9 mouse cellular contexts compared by ENCODE assay signal in the genomic region with DNA sequence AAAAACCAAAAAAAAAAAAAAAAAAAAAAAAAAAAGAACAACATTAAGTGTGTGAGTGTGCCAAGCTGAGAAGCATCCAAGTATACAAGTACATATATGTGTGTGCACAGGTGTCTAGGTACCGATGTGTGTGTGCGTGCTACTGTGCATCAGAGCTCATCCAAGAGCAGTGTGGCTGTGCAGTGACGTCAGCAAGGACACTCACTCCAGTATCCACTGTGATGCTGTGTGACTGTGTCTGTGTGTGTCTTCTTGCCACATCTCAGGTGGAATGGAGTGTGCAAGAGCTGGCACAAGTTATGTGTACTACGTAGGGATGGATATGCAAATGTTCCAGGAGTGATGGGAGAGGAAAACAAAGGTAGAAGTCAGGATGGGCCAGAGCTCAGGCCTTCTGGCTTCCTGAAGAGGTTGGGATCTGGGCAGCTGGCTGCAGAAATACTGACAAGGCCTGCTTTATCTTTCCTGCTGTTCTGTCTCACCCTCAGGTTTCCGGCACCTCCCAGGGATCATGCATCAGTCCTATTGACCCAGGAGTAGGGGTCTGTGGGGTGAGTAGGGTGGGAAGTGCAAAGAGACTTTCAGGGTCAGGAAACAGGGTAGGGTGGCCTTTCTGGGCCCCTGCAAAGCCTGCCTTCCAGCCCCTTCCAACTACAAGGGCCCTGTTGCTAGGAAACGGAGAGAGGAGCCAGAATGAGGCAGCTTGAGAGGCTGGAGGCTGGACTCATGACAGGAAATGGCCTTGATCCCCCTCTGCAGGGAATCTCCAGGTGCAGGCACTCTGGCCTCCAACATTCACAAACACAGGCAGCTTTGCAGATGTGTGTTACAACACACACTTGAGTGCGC. TPM values are rescaled to one million over a fixed set of nuclear protein-coding genes. Genes with fewer than 3 reads are reported as not detected.
DNase-seq lines count a peak whose midpoint lies in the region; ATAC-seq and TF ChIP-seq lines count a peak whose summit lies in the region.
"Had no signal": no experiment of that assay in that cellular context is flagged by ENCODE, and none has a peak within 500 bp of the region (broad histone marks: within the 10 kb centered on the region; RNA-seq: fewer than 3 reads in every experiment).

No protein-coding gene starts in this region.

- 56% methylated on average over 7 of the region's 7 CpGs for WGBS in kidney, postnatal 0 days
- 71% methylated on average over 7 of the region's 7 CpGs for WGBS in bone marrow, adult 2 months
- 55% methylated on average over 7 of the region's 7 CpGs for whole genome bisulfite sequencing in forebrain, embryonic 13.5 days
- 56% methylated on average over 7 of the region's 7 CpGs for WGBS in limb, embryonic 15.5 days
- 55% methylated on average over 7 of the region's 7 CpGs for WGBS in stomach, embryonic 16.5 days

- H3K4me1 ChIP-seq in kidney, postnatal 0 days (replicated peaks; ENCODE audit: insufficient read depth, low read length): no peaks in the 10 kb centered on the region
- H3K4me1 ChIP-seq in bone marrow, adult 2 months (ENCODE audit: control insufficient read depth, insufficient read depth, low read length): peaks cover 4% of the 10 kb centered on the region; the same call in 1 of the 2 replicates
- H3K4me1 ChIP-seq in forebrain, embryonic 13.5 days: peaks cover 8% of the 10 kb centered on the region
- H3K4me1 ChIP-seq in limb, embryonic 15.5 days: peaks cover 5% of the 10 kb centered on the region
- H3K4me1 ChIP-seq in stomach, embryonic 16.5 days (ENCODE audit: control insufficient read depth, insufficient read depth, low read length): 0 out of 2 replicates have a peak, but pooled peaks cover 2% of the 10 kb centered on the region

- DNase-seq in kidney, postnatal 0 days (ENCODE audit: low spot score): no peak
- DNase-seq in kidney, postnatal 25 days: no peak
- no peak for DNase-seq in B cell, adult 2 months
- DNase-seq in lung, postnatal 36 days: no peak

- no peak for TF ChIP-seq CTCF in kidney, postnatal 0 days (IDR thresholded peaks at IDR 0.05; ENCODE audit: low read depth)
- TF ChIP-seq CTCF in bone marrow, adult 2 months (IDR thresholded peaks at IDR 0.05; ENCODE audit: control insufficient read depth, insufficient read depth, low read length): no peak

- H3K9me3 ChIP-seq in kidney, postnatal 0 days (replicated peaks; ENCODE audit: low read length): no peaks in the 10 kb centered on the region
- no peaks in the 10 kb centered on the region for H3K9me3 ChIP-seq in forebrain, embryonic 13.5 days (replicated peaks)
- no peaks in the 10 kb centered on the region for H3K9me3 ChIP-seq in limb, embryonic 15.5 days
- no peaks in the 10 kb centered on the region for H3K9me3 ChIP-seq in stomach, embryonic 16.5 days (replicated peaks; ENCODE audit: control insufficient read depth, low read length)
- H3K9me3 ChIP-seq: liver, embryonic 15.5 days had no signal

- TF ChIP-seq POLR2A in bone marrow, adult 2 months (IDR thresholded peaks at IDR 0.05; ENCODE audit: borderline replicate concordance, control insufficient read depth, low read depth, low read length): no peak

- no peak overlapping the region for H3K4me3 ChIP-seq in kidney, postnatal 0 days (replicated peaks; ENCODE audit: low read depth, low read length)
- H3K4me3 ChIP-seq in bone marrow, adult 2 months (replicated peaks; ENCODE audit: control insufficient read depth, low read depth, low read length): peak overlapping the region; percentile 31
- no peak overlapping the region for H3K4me3 ChIP-seq in forebrain, embryonic 13.5 days
- no peak overlapping the region for H3K4me3 ChIP-seq in limb, embryonic 15.5 days
- H3K4me3 ChIP-seq in stomach, embryonic 16.5 days (replicated peaks; ENCODE audit: low read length): no peak overlapping the region
- H3K4me3 ChIP-seq: liver, embryonic 15.5 days had no signal

- H3K27ac ChIP-seq in kidney, postnatal 0 days: peak overlapping the region; percentile 60; the same call in 1 of the 2 replicates
- H3K27ac ChIP-seq in bone marrow, adult 2 months (ENCODE audit: control insufficient read depth, insufficient read depth, low read depth, low read length, poor library complexity): peak overlapping the region; percentile 16
- peak overlapping the region; percentile 68 for H3K27ac ChIP-seq in forebrain, embryonic 13.5 days
- H3K27ac ChIP-seq in limb, embryonic 15.5 days: peak overlapping the region; percentile 28
- H3K27ac ChIP-seq in stomach, embryonic 16.5 days (ENCODE audit: low read length): peak overlapping the region; percentile 12; the same call in 1 of the 2 replicates
- H3K27ac ChIP-seq: liver, embryonic 15.5 days had no signal

- ATAC-seq in kidney, postnatal 0 days (replicated peaks; ENCODE audit: low FRiP score, low read depth): no peak
- no peak for ATAC-seq in forebrain, embryonic 13.5 days
- no peak for ATAC-seq in limb, embryonic 15.5 days (ENCODE audit: insufficient number of reproducible peaks, low FRiP score, low TSS enrichment, low read depth)
- ATAC-seq in stomach, embryonic 16.5 days (ENCODE audit: insufficient read depth, low FRiP score): peak; percentile 32; the same call in 1 of the 2 replicates

- no peak overlapping the region for H3K4me2 ChIP-seq in kidney, postnatal 0 days (ENCODE audit: low read length)
- no peak overlapping the region for H3K4me2 ChIP-seq in forebrain, embryonic 13.5 days
- no peak overlapping the region for H3K4me2 ChIP-seq in limb, embryonic 15.5 days
- no peak overlapping the region for H3K4me2 ChIP-seq in stomach, embryonic 16.5 days (ENCODE audit: low read depth, low read length)
- H3K4me2 ChIP-seq: liver, embryonic 15.5 days had no signal

- H3K27me3 ChIP-seq in kidney, postnatal 0 days (ENCODE audit: insufficient read depth, low read length): no peaks in the 10 kb centered on the region
- no peaks in the 10 kb centered on the region for H3K27me3 ChIP-seq in forebrain, embryonic 13.5 days
- no peaks in the 10 kb centered on the region for H3K27me3 ChIP-seq in limb, embryonic 15.5 days
- no peaks in the 10 kb centered on the region for H3K27me3 ChIP-seq in stomach, embryonic 16.5 days (ENCODE audit: control insufficient read depth, insufficient read depth, low read length)

- no peak overlapping the region for H3K9ac ChIP-seq in kidney, postnatal 0 days (ENCODE audit: low read depth, low read length)
- peak overlapping the region; percentile 46 for H3K9ac ChIP-seq in forebrain, embryonic 13.5 days
- H3K9ac ChIP-seq in limb, embryonic 15.5 days: no peak overlapping the region
- H3K9ac ChIP-seq in stomach, embryonic 16.5 days (ENCODE audit: low read length): no peak overlapping the region
- H3K9ac ChIP-seq: liver, embryonic 15.5 days had no signal

- no peaks in the 10 kb centered on the region for H3K36me3 ChIP-seq in kidney, postnatal 0 days (ENCODE audit: insufficient read depth, low read length)
- H3K36me3 ChIP-seq in forebrain, embryonic 13.5 days (ENCODE audit: poor library complexity, severe bottlenecking): no peaks in the 10 kb centered on the region
- no peaks in the 10 kb centered on the region for H3K36me3 ChIP-seq in limb, embryonic 15.5 days
- H3K36me3 ChIP-seq in stomach, embryonic 16.5 days (ENCODE audit: control insufficient read depth, insufficient read depth, low read length): no peaks in the 10 kb centered on the region
- H3K36me3 ChIP-seq: liver, embryonic 15.5 days had no signal

RNA-seq across cellular contexts. Expression of gene Fgr, which starts 10.0 kb away (rescaled TPM):
- polyA plus RNA-seq in kidney, postnatal 0 days (2015; fragmentation: Nextera tagmentation; extraction: Ambion mirVana): 0.47 and 0.51 TPM in 2 replicates
- polyA plus RNA-seq in bone marrow, adult 2 months (2011; ENCODE audit: insufficient read depth, insufficient read length, low replicate concordance, missing spikeins): 16.1 and 53.3 TPM in 2 replicates
- polyA plus RNA-seq in forebrain, embryonic 13.5 days (2015; fragmentation: Nextera tagmentation; extraction: Ambion mirVana): not detected in 2 replicates
- 0.36 and 0.41 TPM in 2 replicates for polyA plus RNA-seq in limb, embryonic 15.5 days (2015; fragmentation: Nextera tagmentation; extraction: Ambion mirVana)
- polyA plus RNA-seq in stomach, embryonic 16.5 days (2015; fragmentation: Nextera tagmentation; extraction: Ambion mirVana): 1.2 and 1.8 TPM in 2 replicates

RNA-seq across cellular contexts. Expression of gene Ahdc1, which starts 27.2 kb away (rescaled TPM):
- 6.4 and 6.7 TPM in 2 replicates for polyA plus RNA-seq in kidney, postnatal 0 days (2015; fragmentation: Nextera tagmentation; extraction: Ambion mirVana)
- polyA plus RNA-seq in bone marrow, adult 2 months (2011; ENCODE audit: insufficient read depth, insufficient read length, low replicate concordance, missing spikeins): 20.1 and 21.7 TPM in 2 replicates
- polyA plus RNA-seq in forebrain, embryonic 13.5 days (2015; fragmentation: Nextera tagmentation; extraction: Ambion mirVana): 7.3 and 8.1 TPM in 2 replicates
- 10.7 and 13.2 TPM in 2 replicates for polyA plus RNA-seq in limb, embryonic 15.5 days (2015; fragmentation: Nextera tagmentation; extraction: Ambion mirVana)
- 4.9 and 7.1 TPM in 2 replicates for polyA plus RNA-seq in stomach, embryonic 16.5 days (2015; fragmentation: Nextera tagmentation; extraction: Ambion mirVana)

Comparison
In these comparisons a context has a peak if more than half of its experiments do, and no peak if none do; other contexts are left out.
1. H3K27ac ChIP-seq: peak in every context shown above with its lines; median percentile 68 in forebrain, embryonic 13.5 days; 60 in kidney, postnatal 0 days; 28 in limb, embryonic 15.5 days; 16 in bone marrow, adult 2 months; 12 in stomach, embryonic 16.5 days.